Comparison of ENCODE assay signal across 23 mouse cellular contexts in genomic region chr19:5784958-5785577, GRCm38 (mm10). TPM values are rescaled to one million over a fixed set of nuclear protein-coding genes. Genes with fewer than 3 reads are reported as not detected.
DNase-seq lines count a peak whose midpoint lies in the region; ATAC-seq and TF ChIP-seq lines count a peak whose summit lies in the region.
"Had no signal": no experiment of that assay in that cellular context is flagged by ENCODE, and none has a peak within 500 bp of the region (broad histone marks: within the 10 kb centered on the region; RNA-seq: fewer than 3 reads in every experiment).

No protein-coding gene starts in this region.

- no peak for TF ChIP-seq POLR2A in lung, adult 2 months (IDR thresholded peaks at IDR 0.05; ENCODE audit: borderline replicate concordance, extremely low read depth, low read depth, low read length)
- no peak for TF ChIP-seq POLR2A in small intestine, adult 2 months (IDR thresholded peaks at IDR 0.05; ENCODE audit: low read depth, low read length)

- peak; percentile 50 to 58 for DNase-seq in cerebellum, postnatal 10 days
- DNase-seq in cerebellum, postnatal 36 days, result no peak
- no peak for DNase-seq in heart, postnatal 14 days
- no peak for DNase-seq in lung, postnatal 0 days (ENCODE audit: low spot score)
- DNase-seq in lung, adult 2 months, result no peak
- no peak for DNase-seq in layer of hippocampus, adult 11-12 months (ENCODE audit: low spot score)
- DNase-seq: adrenal gland, adult 2 months; adrenal gland, postnatal 25 days; cerebellum, adult 18-20 months; cerebellum, adult 9-11 months; embryo, embryonic 11 days; gastrocnemius, adult 2 months; gastrocnemius, postnatal 36 days; heart, adult 2 months; heart, postnatal 4 days had no signal

- 0 out of 2 replicates have a peak overlapping the region, but pooled peaks have one; percentile 1 for H3K9ac ChIP-seq in heart, embryonic 13.5 days
- H3K9ac ChIP-seq in lung, postnatal 0 days (replicated peaks; ENCODE audit: low read depth), result no peak overlapping the region
- H3K9ac ChIP-seq: embryonic facial prominence, embryonic 15.5 days; heart, embryonic 12.5 days; hindbrain, embryonic 12.5 days; intestine, embryonic 15.5 days had no signal

- no peaks in the 10 kb centered on the region for H3K27me3 ChIP-seq in heart, embryonic 13.5 days (replicated peaks)
- H3K27me3 ChIP-seq in lung, postnatal 0 days (replicated peaks; ENCODE audit: insufficient read depth, low read length), result no peaks in the 10 kb centered on the region
- no peaks in the 10 kb centered on the region for H3K27me3 ChIP-seq in small intestine, adult 2 months (ENCODE audit: control insufficient read depth, insufficient read depth, low read length)
- H3K27me3 ChIP-seq: embryonic facial prominence, embryonic 15.5 days; heart, embryonic 12.5 days; hindbrain, embryonic 12.5 days; intestine, embryonic 15.5 days had no signal

- no peak for TF ChIP-seq EP300 in lung, postnatal 0 days (IDR thresholded peaks at IDR 0.05)

- no peak overlapping the region for H3K4me3 ChIP-seq in heart, embryonic 13.5 days
- H3K4me3 ChIP-seq in lung, postnatal 0 days (ENCODE audit: low read depth, low read length), result no peak overlapping the region
- no peak overlapping the region for H3K4me3 ChIP-seq in lung, adult 2 months (replicated peaks; ENCODE audit: extremely low read depth, low read depth, low read length)
- no peak overlapping the region for H3K4me3 ChIP-seq in small intestine, adult 2 months (ENCODE audit: low read depth, low read length)
- H3K4me3 ChIP-seq: embryonic facial prominence, embryonic 15.5 days; erythroblast, embryonic 14.5 days; forebrain, embryonic 10.5 days; gastrocnemius, adult 2 months; heart, adult 2 months; heart, embryonic 12.5 days; hindbrain, embryonic 12.5 days; intestine, embryonic 15.5 days had no signal

- intact Hi-C loops in heart, postnatal 14 days (cut with DNase I), result loop anchor here (5.0 kb wide), 1 partner anchor 172 kb away; no protein-coding TSS in a partner anchor

- H3K4me2 ChIP-seq in heart, embryonic 13.5 days, result no peak overlapping the region
- no peak overlapping the region for H3K4me2 ChIP-seq in lung, postnatal 0 days (replicated peaks; ENCODE audit: low read depth, low read length)
- H3K4me2 ChIP-seq: embryonic facial prominence, embryonic 15.5 days; heart, embryonic 12.5 days; hindbrain, embryonic 12.5 days; intestine, embryonic 15.5 days had no signal

- H3K9me3 ChIP-seq in heart, embryonic 13.5 days, result no peaks in the 10 kb centered on the region
- H3K9me3 ChIP-seq in lung, postnatal 0 days (ENCODE audit: low read length), result no peaks in the 10 kb centered on the region
- H3K9me3 ChIP-seq: embryonic facial prominence, embryonic 15.5 days; forebrain, embryonic 10.5 days; heart, embryonic 12.5 days; hindbrain, embryonic 12.5 days; intestine, embryonic 15.5 days had no signal

- TF ChIP-seq CTCF in lung, postnatal 0 days (IDR thresholded peaks at IDR 0.05), result 0 out of 2 replicates have a peak, but pooled peaks have one; percentile 3
- TF ChIP-seq CTCF in lung, adult 2 months (IDR thresholded peaks at IDR 0.05; ENCODE audit: insufficient read depth, low read length), result no peak
- TF ChIP-seq CTCF in small intestine, adult 2 months (IDR thresholded peaks at IDR 0.05; ENCODE audit: extremely low read depth, insufficient read length, insufficient replicate concordance, low read depth, low read length), result 0 out of 2 replicates have a peak, but pooled peaks have one; percentile 2

- H3K4me1 ChIP-seq in heart, embryonic 13.5 days, result peaks cover 15% of the 10 kb centered on the region
- H3K4me1 ChIP-seq in lung, postnatal 0 days (ENCODE audit: insufficient read depth, low read depth, low read length), result no peaks in the 10 kb centered on the region
- H3K4me1 ChIP-seq in lung, adult 2 months (ENCODE audit: control insufficient read depth, insufficient read depth, low read length), result 0 out of 2 replicates have a peak, but pooled peaks cover 2% of the 10 kb centered on the region
- no peaks in the 10 kb centered on the region for H3K4me1 ChIP-seq in small intestine, adult 2 months (ENCODE audit: control insufficient read depth, insufficient read depth, insufficient read length, low read length)
- H3K4me1 ChIP-seq: hindbrain, embryonic 12.5 days; intestine, embryonic 15.5 days had no signal

- no peaks in the 10 kb centered on the region for H3K36me3 ChIP-seq in heart, embryonic 13.5 days
- no peaks in the 10 kb centered on the region for H3K36me3 ChIP-seq in lung, postnatal 0 days (ENCODE audit: insufficient read depth, low read length)
- no peaks in the 10 kb centered on the region for H3K36me3 ChIP-seq in small intestine, adult 2 months (ENCODE audit: control insufficient read depth, insufficient read depth, low read length)
- H3K36me3 ChIP-seq: embryonic facial prominence, embryonic 15.5 days; forebrain, embryonic 10.5 days; heart, embryonic 12.5 days; hindbrain, embryonic 12.5 days; intestine, embryonic 15.5 days had no signal

- ATAC-seq in heart, embryonic 13.5 days (ENCODE audit: extremely low read depth, insufficient number of reproducible peaks, low FRiP score, low TSS enrichment), result no peak
- no peak for ATAC-seq in lung, postnatal 0 days
- ATAC-seq: intestine, embryonic 15.5 days had no signal

- WGBS in heart, embryonic 13.5 days, result 54% methylated on average over 10 of the region's 10 CpGs
- WGBS in lung, postnatal 0 days, result 54% methylated on average over 10 of the region's 10 CpGs
- WGBS in lung, adult 2 months, result 57% methylated on average over 10 of the region's 10 CpGs
- 65% methylated on average over 10 of the region's 10 CpGs for WGBS in small intestine, adult 2 months

- H3K27ac ChIP-seq in heart, embryonic 13.5 days (replicated peaks), result no peak overlapping the region
- no peak overlapping the region for H3K27ac ChIP-seq in lung, postnatal 0 days (ENCODE audit: low read length)
- no peak overlapping the region for H3K27ac ChIP-seq in small intestine, adult 2 months (ENCODE audit: insufficient read depth, low read depth, low read length)
- H3K27ac ChIP-seq: embryonic facial prominence, embryonic 15.5 days; forebrain, embryonic 10.5 days; gastrocnemius, adult 2 months; heart, adult 2 months; hindbrain, embryonic 12.5 days; intestine, embryonic 15.5 days had no signal

RNA-seq across cellular contexts. Expression of gene Scyl1, which starts 13.8 kb away (rescaled TPM):
- 55.8 and 59.6 TPM in 2 replicates for polyA plus RNA-seq in heart, embryonic 13.5 days (2015; fragmentation: Nextera tagmentation; extraction: Ambion mirVana)
- 10 to 100 TPM; 66.2 to 67.2 TPM for total RNA-seq in heart, postnatal 14 days (2021)
- 64.6 TPM in 2 replicates for polyA plus RNA-seq in lung, postnatal 0 days (2015; fragmentation: Nextera tagmentation; extraction: Ambion mirVana)
- polyA plus RNA-seq in lung, adult 2 months (2012; rRNA removed), result 113 and 116 TPM in 2 replicates
- 37.1 and 52.5 TPM in 2 replicates for polyA plus RNA-seq in small intestine, adult 2 months (2012; rRNA removed)

RNA-seq across cellular contexts. Expression of gene Ltbp3, which starts 44.4 kb away (rescaled TPM):
- polyA plus RNA-seq in heart, embryonic 13.5 days (2015; fragmentation: Nextera tagmentation; extraction: Ambion mirVana), result 22.5 and 24.7 TPM in 2 replicates
- total RNA-seq in heart, postnatal 14 days (2021), result 10 to 100 TPM; 47.2 to 55.5 TPM
- polyA plus RNA-seq in lung, postnatal 0 days (2015; fragmentation: Nextera tagmentation; extraction: Ambion mirVana), result 51.9 and 59.6 TPM in 2 replicates
- 236 and 238 TPM in 2 replicates for polyA plus RNA-seq in lung, adult 2 months (2012; rRNA removed)
- polyA plus RNA-seq in small intestine, adult 2 months (2012; rRNA removed), result 28.2 and 30.2 TPM in 2 replicates

RNA-seq across cellular contexts. Expression of gene Fam89b, which starts 55.6 kb away (rescaled TPM):
- 79.7 and 82.6 TPM in 2 replicates for polyA plus RNA-seq in heart, embryonic 13.5 days (2015; fragmentation: Nextera tagmentation; extraction: Ambion mirVana)
- 10 to 100 TPM; 38.6 to 40.1 TPM for total RNA-seq in heart, postnatal 14 days (2021)
- 120 and 126 TPM in 2 replicates for polyA plus RNA-seq in lung, postnatal 0 days (2015; fragmentation: Nextera tagmentation; extraction: Ambion mirVana)
- 231 and 234 TPM in 2 replicates for polyA plus RNA-seq in lung, adult 2 months (2012; rRNA removed)
- polyA plus RNA-seq in small intestine, adult 2 months (2012; rRNA removed), result 69.8 and 126 TPM in 2 replicates

RNA-seq across cellular contexts. Expression of gene Ehbp1l1, which starts 59.0 kb away (rescaled TPM):
- polyA plus RNA-seq in heart, embryonic 13.5 days (2015; fragmentation: Nextera tagmentation; extraction: Ambion mirVana), result 85.9 and 96.8 TPM in 2 replicates
- 100 to 1,000 TPM; 124 to 141 TPM for total RNA-seq in heart, postnatal 14 days (2021)
- polyA plus RNA-seq in lung, postnatal 0 days (2015; fragmentation: Nextera tagmentation; extraction: Ambion mirVana), result 19.3 and 21.6 TPM in 2 replicates
- 64.4 and 73.8 TPM in 2 replicates for polyA plus RNA-seq in lung, adult 2 months (2012; rRNA removed)
- 62.1 and 100 TPM in 2 replicates for polyA plus RNA-seq in small intestine, adult 2 months (2012; rRNA removed)

Comparison
In these comparisons a context has a peak if more than half of its experiments do, and no peak if none do; other contexts are left out.
1. DNase-seq: peak in cerebellum, postnatal 10 days (2 of 2); none in cerebellum, postnatal 36 days (0 of 2), heart, postnatal 14 days (0 of 2), lung, postnatal 0 days (single experiment), lung, adult 2 months (single experiment) and layer of hippocampus, adult 11-12 months (single experiment).